ENCODE assay signal across 15 mouse cellular contexts in genomic region chr2:33014877-33015276, GRCm38 (mm10). TPM values are rescaled to one million over a fixed set of nuclear protein-coding genes. Genes with fewer than 3 reads are reported as not detected.
A peak's percentile ranks its signal among the peaks of the same experiment; 100 is the strongest.
DNase-seq lines count a peak whose midpoint lies in the region; ATAC-seq and TF ChIP-seq lines count a peak whose summit lies in the region.
"Had no signal": no experiment of that assay in that cellular context is flagged by ENCODE, and none has a peak within 500 bp of the region (broad histone marks: within the 10 kb centered on the region; RNA-seq: fewer than 3 reads in every experiment).

No protein-coding gene starts in this region.

- no peaks in the 10 kb centered on the region for H3K9me3 ChIP-seq in embryonic facial prominence, embryonic 15.5 days (replicated peaks)
- H3K9me3 ChIP-seq in embryonic facial prominence, embryonic 10.5 days: no peaks in the 10 kb centered on the region
- no peaks in the 10 kb centered on the region for H3K9me3 ChIP-seq in midbrain, postnatal 0 days (ENCODE audit: low read length)
- H3K9me3 ChIP-seq in intestine, embryonic 16.5 days (ENCODE audit: control insufficient read depth, low read length): no peaks in the 10 kb centered on the region
- H3K9me3 ChIP-seq: heart, embryonic 12.5 days; lung, embryonic 15.5 days; neural tube, embryonic 13.5 days had no signal

- peak; percentile 29; the same call in 1 of the 2 replicates for ATAC-seq in embryonic facial prominence, embryonic 15.5 days (ENCODE audit: insufficient number of reproducible peaks, low FRiP score, low TSS enrichment, low read depth)
- ATAC-seq in midbrain, postnatal 0 days (ENCODE audit: low FRiP score): no peak
- ATAC-seq in intestine, embryonic 16.5 days: no peak

- no peaks in the 10 kb centered on the region for H3K36me3 ChIP-seq in embryonic facial prominence, embryonic 15.5 days
- no peaks in the 10 kb centered on the region for H3K36me3 ChIP-seq in embryonic facial prominence, embryonic 10.5 days (replicated peaks)
- H3K36me3 ChIP-seq in midbrain, postnatal 0 days (ENCODE audit: insufficient read depth, low read length): peaks cover 25% of the 10 kb centered on the region
- no peaks in the 10 kb centered on the region for H3K36me3 ChIP-seq in intestine, embryonic 16.5 days (ENCODE audit: control insufficient read depth, insufficient read depth, low read length)
- H3K36me3 ChIP-seq: lung, embryonic 15.5 days had no signal

- no peak for TF ChIP-seq CTCF in midbrain, postnatal 0 days (IDR thresholded peaks at IDR 0.05)

- no peaks in the 10 kb centered on the region for H3K27me3 ChIP-seq in embryonic facial prominence, embryonic 15.5 days
- no peaks in the 10 kb centered on the region for H3K27me3 ChIP-seq in embryonic facial prominence, embryonic 10.5 days (replicated peaks; ENCODE audit: low read depth, poor library complexity, severe bottlenecking)
- no peaks in the 10 kb centered on the region for H3K27me3 ChIP-seq in midbrain, postnatal 0 days (ENCODE audit: insufficient read depth, low read length)
- no peaks in the 10 kb centered on the region for H3K27me3 ChIP-seq in intestine, embryonic 16.5 days (replicated peaks; ENCODE audit: control insufficient read depth, insufficient read depth, low read length)
- H3K27me3 ChIP-seq: heart, embryonic 12.5 days; lung, embryonic 15.5 days; neural tube, embryonic 13.5 days had no signal

- no peak overlapping the region for H3K27ac ChIP-seq in embryonic facial prominence, embryonic 15.5 days (replicated peaks)
- H3K27ac ChIP-seq in embryonic facial prominence, embryonic 10.5 days (replicated peaks): no peak overlapping the region
- no peak overlapping the region for H3K27ac ChIP-seq in midbrain, postnatal 0 days (ENCODE audit: low read depth, low read length)
- no peak overlapping the region for H3K27ac ChIP-seq in intestine, embryonic 16.5 days (ENCODE audit: low read length)
- H3K27ac ChIP-seq: lung, embryonic 15.5 days; neural tube, embryonic 13.5 days had no signal

- no peak overlapping the region for H3K4me2 ChIP-seq in embryonic facial prominence, embryonic 15.5 days (replicated peaks)
- H3K4me2 ChIP-seq in midbrain, postnatal 0 days (ENCODE audit: low read depth, low read length, poor library complexity, severe bottlenecking): no peak overlapping the region
- H3K4me2 ChIP-seq in intestine, embryonic 16.5 days (ENCODE audit: low read depth, low read length): no peak overlapping the region
- H3K4me2 ChIP-seq: heart, embryonic 12.5 days; lung, embryonic 15.5 days; neural tube, embryonic 13.5 days had no signal

- H3K4me3 ChIP-seq in embryonic facial prominence, embryonic 15.5 days (replicated peaks): no peak overlapping the region
- H3K4me3 ChIP-seq in embryonic facial prominence, embryonic 10.5 days: no peak overlapping the region
- no peak overlapping the region for H3K4me3 ChIP-seq in midbrain, postnatal 0 days (ENCODE audit: low read depth, low read length)
- H3K4me3 ChIP-seq in intestine, embryonic 16.5 days (ENCODE audit: low read length): no peak overlapping the region
- H3K4me3 ChIP-seq: erythroblast, embryonic 14.5 days; heart, embryonic 12.5 days; lung, embryonic 15.5 days; neural tube, embryonic 13.5 days had no signal

- no peaks in the 10 kb centered on the region for H3K4me1 ChIP-seq in embryonic facial prominence, embryonic 15.5 days
- H3K4me1 ChIP-seq in embryonic facial prominence, embryonic 10.5 days: no peaks in the 10 kb centered on the region
- H3K4me1 ChIP-seq in midbrain, postnatal 0 days (ENCODE audit: insufficient read depth, low read length): no peaks in the 10 kb centered on the region
- H3K4me1 ChIP-seq in intestine, embryonic 16.5 days (ENCODE audit: control insufficient read depth, insufficient read depth, low read length): no peaks in the 10 kb centered on the region
- H3K4me1 ChIP-seq: heart, embryonic 12.5 days; lung, embryonic 15.5 days; neural tube, embryonic 13.5 days had no signal

- WGBS in embryonic facial prominence, embryonic 15.5 days: 67% methylated on average over 5 of the region's 5 CpGs
- 86% methylated on average over 5 of the region's 5 CpGs for WGBS in embryonic facial prominence, embryonic 10.5 days
- 64% methylated on average over 5 of the region's 5 CpGs for WGBS in midbrain, postnatal 0 days
- 82% methylated on average over 5 of the region's 5 CpGs for WGBS in intestine, embryonic 16.5 days

- H3K9ac ChIP-seq in embryonic facial prominence, embryonic 15.5 days: no peak overlapping the region
- no peak overlapping the region for H3K9ac ChIP-seq in midbrain, postnatal 0 days (replicated peaks; ENCODE audit: low read length, poor library complexity, severe bottlenecking)
- no peak overlapping the region for H3K9ac ChIP-seq in intestine, embryonic 16.5 days (ENCODE audit: low read depth, low read length)
- H3K9ac ChIP-seq: heart, embryonic 12.5 days; lung, embryonic 15.5 days; neural tube, embryonic 13.5 days had no signal

- DNase-seq in embryonic facial prominence, embryonic 10.5 days (ENCODE audit: low spot score): no peak
- DNase-seq in left cerebral cortex, postnatal 4 days: peak; percentile 75
- DNase-seq in left cerebral cortex, adult 11 months (ENCODE audit: low spot score): no peak
- peak; percentile 84 to 93 for DNase-seq in cerebellum, postnatal 14 days
- DNase-seq in midbrain, postnatal 0 days (ENCODE audit: low spot score): peak; percentile 63
- DNase-seq in adrenal gland, postnatal 36 days: no peak
- DNase-seq: adrenal gland, adult 2 months; kidney, postnatal 10 days; retina, postnatal 1 day had no signal

- intact Hi-C loops in left cerebral cortex, postnatal 4 days (cut with DNase I): no loop called here

RNA-seq across cellular contexts. Expression of gene Slc2a8, which starts 33.0 kb away (rescaled TPM):
- 22.2 and 25.2 TPM in 2 replicates for polyA plus RNA-seq in embryonic facial prominence, embryonic 15.5 days (2015; fragmentation: Nextera tagmentation; extraction: Ambion mirVana)
- 19.7 and 21.5 TPM in 2 replicates for polyA plus RNA-seq in embryonic facial prominence, embryonic 10.5 days (2016; fragmentation: Nextera tagmentation; extraction: Ambion mirVana)
- 10 to 100 TPM; 17.1 to 20.3 TPM for total RNA-seq in left cerebral cortex, postnatal 4 days (2021)
- total RNA-seq in midbrain, postnatal 0 days (2014; rRNA removed): 34.6 and 36.0 TPM in 2 replicates
- 30.7 and 34.8 TPM in 2 replicates for polyA plus RNA-seq in midbrain, postnatal 0 days (2015; fragmentation: Nextera tagmentation; extraction: Ambion mirVana)
- total RNA-seq in adrenal gland, postnatal 36 days (2021): 10 to 100 TPM; 18.8 to 19.4 TPM
- 21.5 and 26.6 TPM in 2 replicates for polyA plus RNA-seq in intestine, embryonic 16.5 days (2015; fragmentation: Nextera tagmentation; extraction: Ambion mirVana)

RNA-seq across cellular contexts. Expression of gene Lrsam1, which starts 53.5 kb away (rescaled TPM):
- 13.1 and 15.3 TPM in 2 replicates for polyA plus RNA-seq in embryonic facial prominence, embryonic 15.5 days (2015; fragmentation: Nextera tagmentation; extraction: Ambion mirVana)
- polyA plus RNA-seq in embryonic facial prominence, embryonic 10.5 days (2016; fragmentation: Nextera tagmentation; extraction: Ambion mirVana): 7.8 and 8.9 TPM in 2 replicates
- 10 to 100 TPM; 47.6 to 47.7 TPM for total RNA-seq in left cerebral cortex, postnatal 4 days (2021)
- total RNA-seq in midbrain, postnatal 0 days (2014; rRNA removed): 31.4 and 37.3 TPM in 2 replicates
- 25.3 and 26.2 TPM in 2 replicates for polyA plus RNA-seq in midbrain, postnatal 0 days (2015; fragmentation: Nextera tagmentation; extraction: Ambion mirVana)
- total RNA-seq in adrenal gland, postnatal 36 days (2021): 10 to 100 TPM; 18.4 to 27.1 TPM
- polyA plus RNA-seq in intestine, embryonic 16.5 days (2015; fragmentation: Nextera tagmentation; extraction: Ambion mirVana): 6.8 and 7.8 TPM in 2 replicates

RNA-seq across cellular contexts. Expression of gene Rpl12, which starts 53.5 kb away (rescaled TPM):
- 141 and 176 TPM in 2 replicates for polyA plus RNA-seq in embryonic facial prominence, embryonic 15.5 days (2015; fragmentation: Nextera tagmentation; extraction: Ambion mirVana)
- 196 and 200 TPM in 2 replicates for polyA plus RNA-seq in embryonic facial prominence, embryonic 10.5 days (2016; fragmentation: Nextera tagmentation; extraction: Ambion mirVana)
- total RNA-seq in left cerebral cortex, postnatal 4 days (2021): 100 to 1,000 TPM; 200 to 215 TPM
- total RNA-seq in midbrain, postnatal 0 days (2014; rRNA removed): 173 and 196 TPM in 2 replicates
- 102 and 107 TPM in 2 replicates for polyA plus RNA-seq in midbrain, postnatal 0 days (2015; fragmentation: Nextera tagmentation; extraction: Ambion mirVana)
- total RNA-seq in adrenal gland, postnatal 36 days (2021): 100 to 1,000 TPM; 165 to 189 TPM
- 141 and 162 TPM in 2 replicates for polyA plus RNA-seq in intestine, embryonic 16.5 days (2015; fragmentation: Nextera tagmentation; extraction: Ambion mirVana)

Comparison
In these comparisons a context has a peak if more than half of its experiments do, and no peak if none do; other contexts are left out.
1. DNase-seq: peak in left cerebral cortex, postnatal 4 days (single experiment), cerebellum, postnatal 14 days (2 of 2) and midbrain, postnatal 0 days (single experiment); none in embryonic facial prominence, embryonic 10.5 days (single experiment), left cerebral cortex, adult 11 months (single experiment) and adrenal gland, postnatal 36 days (0 of 2).